Mouse (Mus musculus) G1E (cell line): ENCODE results near the gene Ccdc102a. TPM values are rescaled to one million over a fixed set of nuclear protein-coding genes. Genes with fewer than 3 reads are reported as not detected.

Source experiments
- ATAC-seq: 2 replicates; pipeline ENCODE4 v1.8.0; 2016; ENCODE audit warnings: mild to moderate bottlenecking; ENCODE audit not compliant: insufficient number of reproducible peaks, poor library complexity, low FRiP score, severe bottlenecking; ENCODE audit errors: extremely low read depth
- DNase-seq: peaks from one replicate; pipeline ENCODE4 v3.0.0; 2012; ENCODE audit warnings: low spot score
- H3K27me3 ChIP-seq: 2 replicates; pipeline ENCODE4 v1.6.1; 2012; ENCODE audit warnings: mild to moderate bottlenecking, low read length, inconsistent platforms; ENCODE audit not compliant: insufficient read depth
- H3K36me3 ChIP-seq: replicated peaks from 2 replicates; pipeline ENCODE3; 2012; ENCODE audit warnings: mild to moderate bottlenecking, inconsistent platforms
- H3K4me1 ChIP-seq: 2 replicates; pipeline ENCODE4 v1.6.1; 2012; ENCODE audit warnings: low read depth, low read length, inconsistent platforms, mixed read lengths; ENCODE audit not compliant: insufficient read depth
- H3K4me3 ChIP-seq: 2 replicates; pipeline ENCODE4 v1.5.1; 2012; ENCODE audit warnings: low read depth, mild to moderate bottlenecking, inconsistent platforms, low read length, moderate library complexity, mixed read lengths
- H3K9me3 ChIP-seq: replicated peaks from 2 replicates; pipeline ENCODE4 v1.6.1; 2012; ENCODE audit warnings: inconsistent platforms
- CTCF ChIP-seq: IDR thresholded peaks from 2 replicates; pipeline ENCODE4 v1.5.1; 2012; ENCODE audit warnings: low read depth, low read length, inconsistent platforms, mixed read lengths
- GATA1 ChIP-seq: IDR thresholded peaks from 2 replicates; pipeline ENCODE4 v1.6.1; 2012; ENCODE audit warnings: borderline replicate concordance, low read length, inconsistent platforms, mixed read lengths
- GATA2 ChIP-seq: IDR thresholded peaks from 2 replicates; pipeline ENCODE4 v1.6.1; 2012; ENCODE audit warnings: low read depth, low read length, inconsistent platforms, borderline replicate concordance
- POLR2AphosphoS5 ChIP-seq: IDR thresholded peaks from 2 replicates; pipeline ENCODE4 v1.6.1; 2012; ENCODE audit warnings: low read depth, low read length, inconsistent platforms; ENCODE audit not compliant: insufficient replicate concordance
- TAL1 ChIP-seq: conservative IDR thresholded peaks from 2 replicates; pipeline ENCODE4 v1.6.1; 2012; ENCODE audit warnings: low read depth, low read length, inconsistent platforms, mixed read lengths
- polyA plus RNA-seq: library from polyadenylated mRNA; stranded (reverse); fragments of >175 nt; gene quantifications from 2 replicates; pipeline ENCODE4 v1.2.3, GENCODE M21; 2012
- total RNA-seq, 2 experiments: library from RNA; stranded (forward) in 1 of 2; stranded (reverse) in 1 of 2; fragments of 200-1000 nt in 1 of 2; fragments of >200 nt in 1 of 2; fragmentation: Nextera tagmentation in 1 of 2; gene quantifications; 2 replicates each; pipeline ENCODE4 v1.2.3; 2014 to 2017

The Ccdc102a gene
- total and polyA plus RNA-seq, 3 experiments: 3.3 to 20.5 (median 5.5) TPM

GRCm38 (mm10) chr8:94865292-94865691, 52.6 kb downstream of the Ccdc102a start:
- Histone ChIP-seq H3K4me3 (no peak overlapping the region; the same call in 1 of the 2 replicates), H3K36me3 (peaks cover 73% of the 10 kb centered on the region), H3K27me3 (peaks cover 19% of the 10 kb centered on the region), H3K9me3 (no peaks in the 10 kb centered on the region), H3K4me1 (peaks cover 86% of the 10 kb centered on the region)
- DNase-seq: no peak
- TF ChIP-seq GATA2 (no peak), POLR2AphosphoS5 (no peak), GATA1 (no peak), TAL1 (no peak), CTCF (no peak)
- ATAC-seq: no peak

GRCm38 (mm10) chr8:94863897-94864673, 53.8 kb downstream of the Ccdc102a start:
- Histone ChIP-seq H3K4me1 (peaks cover 86% of the 10 kb centered on the region), H3K36me3 (peaks cover 85% of the 10 kb centered on the region)
- TF ChIP-seq GATA2: no peak
- 0 out of 2 replicates have a peak, but pooled peaks have one; percentile 25 for TF ChIP-seq TAL1

GRCm38 (mm10) chr8:94862487-94863220, 55.2 kb downstream of the Ccdc102a start:
- no peaks in the 10 kb centered on the region; the same call in 1 of the 2 replicates for H3K27me3 ChIP-seq
- peaks cover 86% of the 10 kb centered on the region for H3K36me3 ChIP-seq
- peak overlapping the region; percentile 42; the same call in 1 of the 2 replicates for H3K4me3 ChIP-seq
- TF ChIP-seq TAL1: no peak
- no peak for TF ChIP-seq GATA1
- TF ChIP-seq POLR2AphosphoS5: no peak
- no peak for TF ChIP-seq GATA2
- no peak for TF ChIP-seq CTCF
- no peaks in the 10 kb centered on the region for H3K9me3 ChIP-seq
- no peak for ATAC-seq
- DNase-seq: no peak
- peaks cover 89% of the 10 kb centered on the region for H3K4me1 ChIP-seq

More at GRCm38 (mm10) chr8:94863897-94864673, 53.8 kb downstream of the Ccdc102a start:
- 0 out of 2 replicates have a peak, but pooled peaks have one; percentile 18 for ATAC-seq
- peaks cover 7% of the 10 kb centered on the region; the same call in 1 of the 2 replicates for H3K27me3 ChIP-seq
- no peak for DNase-seq
- H3K4me3 ChIP-seq: peak overlapping the region; percentile 30; the same call in 1 of the 2 replicates
- H3K9me3 ChIP-seq: no peaks in the 10 kb centered on the region

- H3K9me3 ChIP-seq: no peaks in the 10 kb centered on the region
- peaks cover 84% of the 10 kb centered on the region for H3K4me1 ChIP-seq
- H3K36me3 ChIP-seq: peaks cover 75% of the 10 kb centered on the region
- ATAC-seq (peak; percentile 55; the same call in 1 of the 2 replicates), DNase-seq (peak; percentile 67)
- no peaks in the 10 kb centered on the region; the same call in 1 of the 2 replicates for H3K27me3 ChIP-seq
- TF ChIP-seq CTCF (peak; percentile 84), POLR2AphosphoS5 (no peak)
- H3K4me3 ChIP-seq: no peak overlapping the region
Measured at GRCm38 (mm10) chr8:94861352-94861910, 56.5 kb downstream of the Ccdc102a start.

- Histone ChIP-seq H3K4me3 (peak within 1 kb of the TSS; percentile 93), H3K36me3 (peaks cover 73% of the 10 kb centered on the region), H3K9me3 (no peaks in the 10 kb centered on the region), H3K4me1 (peaks cover 45% of the 10 kb centered on the region), H3K27me3 (no peaks in the 10 kb centered on the region)
- peak; percentile 71 for DNase-seq
- peak; percentile 61; the same call in 1 of the 2 replicates for ATAC-seq
- no peak for TF ChIP-seq POLR2AphosphoS5
- no peak for TF ChIP-seq TAL1
- no peak for TF ChIP-seq GATA1
- peak; percentile 57 for TF ChIP-seq CTCF
- no peak for TF ChIP-seq GATA2
Measured at GRCm38 (mm10) chr8:94857346-94858173, 60.3 kb downstream of the Ccdc102a start, which contains the start of gene Polr2c. TSS of gene Polr2c (plus strand) at chr8:94857450.
